Mouse (Mus musculus): ENCODE measurements at regions not wholly inside any gene's neighbourhood (a gene's known extent, or its start where the extent isn't known, plus 50 kb on each side); places are given as distances from the start of the nearest gene placed in this dataset.

DNA sequence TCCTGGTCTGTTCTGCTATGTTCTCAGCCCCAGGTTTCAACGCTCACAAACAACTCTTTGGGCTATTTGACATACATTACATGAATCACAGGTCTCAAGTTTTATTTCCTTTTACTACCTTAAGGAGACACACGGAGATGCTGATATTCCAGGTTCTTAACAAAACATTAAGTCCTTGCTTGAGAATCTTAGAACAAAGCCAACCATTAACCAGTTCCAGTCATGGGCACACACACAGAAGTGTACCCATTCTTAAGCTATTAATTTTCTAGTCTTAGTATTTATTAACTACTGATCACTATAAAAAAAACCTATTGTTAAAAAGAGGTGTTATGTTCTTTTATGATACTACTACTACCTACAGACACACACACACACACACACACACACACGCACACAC is 235.7 kb downstream of the Kif20b start:
- no peak for DNase-seq (ENCODE audit: low read depth, low spot score)
- H3K79me2 ChIP-seq (ENCODE audit: control insufficient read depth, insufficient read depth, low read length, poor library complexity), result no peaks in the 10 kb centered on the region
- H3K27me3 ChIP-seq (ENCODE audit: control insufficient read depth in 1 of 2, insufficient read depth in 2 of 2, low read length in 2 of 2), result no peaks in the 10 kb centered on the region
- H3K27ac ChIP-seq (ENCODE audit: control insufficient read depth, low read depth, low read length), result no peak overlapping the region
- no peak for TF ChIP-seq EP300 (IDR thresholded peaks at IDR 0.05; ENCODE audit: low read depth in 1 of 2, low read length in 2 of 2)
- TF ChIP-seq NELFE (IDR thresholded peaks at IDR 0.05; ENCODE audit: low read depth, low read length), result no peak
- no peak for TF ChIP-seq TAL1 (IDR thresholded peaks at IDR 0.05; ENCODE audit: low read length)
- TF ChIP-seq SMC3 (IDR thresholded peaks at IDR 0.05; ENCODE audit: low read depth, low read length), result no peak
- TF ChIP-seq ETS1 (IDR thresholded peaks at IDR 0.05; ENCODE audit: low read depth, low read length), result no peak
- TF ChIP-seq ZMIZ1 (IDR thresholded peaks at IDR 0.05; ENCODE audit: low read depth, low read length), result no peak
- no peak for TF ChIP-seq CHD1 (IDR thresholded peaks at IDR 0.05; ENCODE audit: low read depth, low read length)
- no peak for TF ChIP-seq POLR2A (IDR thresholded peaks at IDR 0.05; ENCODE audit: control insufficient read depth in 1 of 2, insufficient read depth in 1 of 2, low read depth in 1 of 2, low read length in 2 of 2, poor library complexity in 1 of 2)
- H3K4me3 ChIP-seq (ENCODE audit: control insufficient read depth in 1 of 2, insufficient read depth in 1 of 2, low read depth in 2 of 2, low read length in 2 of 2), result no peak overlapping the region
- H3K9ac ChIP-seq (ENCODE audit: control insufficient read depth, low read depth, low read length, poor library complexity, severe bottlenecking), result no peak overlapping the region
- H3K9me3 ChIP-seq (replicated peaks; ENCODE audit: insufficient read depth, low read length), result no peaks in the 10 kb centered on the region
- H3K4me1 ChIP-seq (ENCODE audit: control insufficient read depth in 1 of 2, insufficient read depth in 2 of 2, low read length in 2 of 2), result peaks cover 6 to 23% of the 10 kb centered on the region in 2 experiments; a peak in 3 of 4 replicates
- peaks cover 0 to 27% of the 10 kb centered on the region in 2 experiments; a peak in 2 of 4 replicates for H3K36me3 ChIP-seq (ENCODE audit: control insufficient read depth in 1 of 2, insufficient read depth in 2 of 2, low read length in 2 of 2)

DNA sequence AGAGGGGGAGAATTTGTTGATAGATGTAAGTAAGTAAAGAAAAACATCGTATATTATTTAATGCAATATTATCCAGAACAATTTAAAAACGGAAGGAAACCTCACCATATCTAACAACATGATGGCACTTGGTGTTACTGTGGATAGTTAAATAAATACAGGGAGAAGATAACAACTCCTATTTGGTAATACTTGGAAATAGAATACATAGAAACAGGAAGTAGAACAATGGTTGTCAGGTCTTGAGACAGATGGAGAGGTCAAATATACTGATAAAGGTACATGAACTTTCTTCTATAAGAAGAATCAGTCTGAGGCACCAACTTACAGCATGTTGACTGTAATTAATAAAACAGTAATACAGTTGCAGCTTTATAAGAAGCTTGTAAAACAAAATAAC is 242.6 kb downstream of the Kif20b start:
- H3K9ac ChIP-seq (ENCODE audit: control insufficient read depth, low read depth, low read length, poor library complexity, severe bottlenecking), result no peak overlapping the region; the same call in 1 of the 2 replicates
- no peak overlapping the region for H3K27ac ChIP-seq (ENCODE audit: control insufficient read depth, low read depth, low read length)
- no peaks in the 10 kb centered on the region for H3K27me3 ChIP-seq (ENCODE audit: control insufficient read depth in 1 of 2, insufficient read depth in 2 of 2, low read length in 2 of 2)
- H3K79me2 ChIP-seq (ENCODE audit: control insufficient read depth, insufficient read depth, low read length, poor library complexity), result no peaks in the 10 kb centered on the region
- peaks cover 0 to 18% of the 10 kb centered on the region in 2 experiments; a peak in 3 of 4 replicates for H3K4me1 ChIP-seq (ENCODE audit: control insufficient read depth in 1 of 2, insufficient read depth in 2 of 2, low read length in 2 of 2)
- no peaks in the 10 kb centered on the region for H3K9me3 ChIP-seq (replicated peaks; ENCODE audit: insufficient read depth, low read length)
- peaks cover 0 to 44% of the 10 kb centered on the region in 2 experiments; a peak in 2 of 4 replicates for H3K36me3 ChIP-seq (ENCODE audit: control insufficient read depth in 1 of 2, insufficient read depth in 2 of 2, low read length in 2 of 2)
- peak; percentile 77 for DNase-seq (ENCODE audit: low read depth, low spot score)
- H3K4me3 ChIP-seq (ENCODE audit: control insufficient read depth in 1 of 2, insufficient read depth in 1 of 2, low read depth in 2 of 2, low read length in 2 of 2), result no peak overlapping the region
- TF ChIP-seq SIN3A (IDR thresholded peaks at IDR 0.05; ENCODE audit: low read length), result peak; percentile 85
- TF ChIP-seq GATA1 (IDR thresholded peaks at IDR 0.05; ENCODE audit: low read depth, low read length), result peak; percentile 98
- TF ChIP-seq BHLHE40 (IDR thresholded peaks at IDR 0.05; ENCODE audit: borderline replicate concordance, low read depth, low read length), result no peak
- TF ChIP-seq NRF1 (IDR thresholded peaks at IDR 0.05; ENCODE audit: insufficient read depth, low read depth, low read length, poor library complexity, severe bottlenecking), result no peak
- no peak; the same call in 1 of the 2 replicates for TF ChIP-seq E2F4 (IDR thresholded peaks at IDR 0.05; ENCODE audit: borderline replicate concordance, low read depth, low read length)
- no peak for TF ChIP-seq NELFE (IDR thresholded peaks at IDR 0.05; ENCODE audit: low read depth, low read length)
- TF ChIP-seq ZC3H11A (IDR thresholded peaks at IDR 0.05; ENCODE audit: low read depth, low read length), result no peak
- TF ChIP-seq MYC (IDR thresholded peaks at IDR 0.05; ENCODE audit: low read depth, low read length), result no peak
- no peak for TF ChIP-seq RAD21 (IDR thresholded peaks at IDR 0.05; ENCODE audit: low read depth, low read length)
- no peak for TF ChIP-seq GABPA (IDR thresholded peaks at IDR 0.05; ENCODE audit: low read depth, low read length)
- TF ChIP-seq MYB (IDR thresholded peaks at IDR 0.05; ENCODE audit: low read depth, low read length), result no peak
- no peak; the same call in 1 of the 2 replicates for TF ChIP-seq JUND (IDR thresholded peaks at IDR 0.05; ENCODE audit: low read depth, low read length)
- no peak for TF ChIP-seq ELF1 (IDR thresholded peaks at IDR 0.05; ENCODE audit: low read depth, low read length)
- TF ChIP-seq CTCF (IDR thresholded peaks at IDR 0.05 in 2 of 3, conservative IDR thresholded peaks at IDR 0.05 in 1 of 3; ENCODE audit: control insufficient read depth in 1 of 3, insufficient read depth in 1 of 3, low read depth in 2 of 3, low read length in 3 of 3, poor library complexity in 1 of 3, severe bottlenecking in 1 of 3), result no peak
- TF ChIP-seq HCFC1 (IDR thresholded peaks at IDR 0.05; ENCODE audit: low read depth, low read length), result no peak
- no peak for TF ChIP-seq MAZ (IDR thresholded peaks at IDR 0.05; ENCODE audit: low read depth, low read length)
- peak; percentile 97 to 99 for TF ChIP-seq EP300 (IDR thresholded peaks at IDR 0.05; ENCODE audit: low read depth in 1 of 2, low read length in 2 of 2)
- TF ChIP-seq CHD2 (IDR thresholded peaks at IDR 0.05; ENCODE audit: low read length), result no peak
- no peak for TF ChIP-seq POLR2AphosphoS5 (IDR thresholded peaks at IDR 0.05; ENCODE audit: borderline replicate concordance, low read depth, low read length)
- TF ChIP-seq RCOR1 (IDR thresholded peaks at IDR 0.05; ENCODE audit: low read depth, low read length), result 0 out of 2 replicates have a peak, but pooled peaks have one; percentile 12
- TF ChIP-seq USF1 (IDR thresholded peaks at IDR 0.05; ENCODE audit: low read depth, low read length), result no peak
- no peak for TF ChIP-seq ZMIZ1 (IDR thresholded peaks at IDR 0.05; ENCODE audit: low read depth, low read length)
- TF ChIP-seq TCF12 (IDR thresholded peaks at IDR 0.05; ENCODE audit: low read depth, low read length), result peak; percentile 91
- no peak for TF ChIP-seq TBP (IDR thresholded peaks at IDR 0.05; ENCODE audit: low read depth, low read length)
- TF ChIP-seq ZKSCAN1 (IDR thresholded peaks at IDR 0.05; ENCODE audit: low read depth, low read length), result no peak
- TF ChIP-seq CHD1 (IDR thresholded peaks at IDR 0.05; ENCODE audit: low read depth, low read length), result no peak
- TF ChIP-seq ETS1 (IDR thresholded peaks at IDR 0.05; ENCODE audit: low read depth, low read length), result peak; percentile 92
- no peak for TF ChIP-seq POLR2A (IDR thresholded peaks at IDR 0.05; ENCODE audit: control insufficient read depth in 1 of 2, insufficient read depth in 1 of 2, low read depth in 1 of 2, low read length in 2 of 2, poor library complexity in 1 of 2)
- TF ChIP-seq USF2 (IDR thresholded peaks at IDR 0.05; ENCODE audit: borderline replicate concordance in 1 of 2, insufficient read depth in 1 of 2, low read depth in 1 of 2, low read length in 2 of 2), result no peak
